Mouse (Mus musculus) lung, postnatal 0 days (tissue): Measurements from ENCODE around the gene Rpl21. TPM values are rescaled to one million over a fixed set of nuclear protein-coding genes. Genes with fewer than 3 reads are reported as not detected.

Source experiments
- ATAC-seq: fragments of 200-750 bp; cut with Nextera tagmentation; 2 replicates; pipeline ENCODE4 v1.8.0; 2017; ENCODE audit warnings: moderate library complexity
- DNase-seq: peaks from one replicate; pipeline ENCODE4 v3.0.0-alpha.2; 2016; ENCODE audit warnings: low spot score
- H3K27ac ChIP-seq: fragments of 300-500 bp; sonication (generic); 2 replicates; pipeline ENCODE4 v1.5.1; 2014; ENCODE audit warnings: antibody characterized with exemption, mild to moderate bottlenecking, low read length, mixed read lengths
- H3K27me3 ChIP-seq: fragments of 300-500 bp; sonication (generic); replicated peaks from 2 replicates; pipeline ENCODE4 v1.6.1; 2014; ENCODE audit warnings: low read length, mixed read lengths; ENCODE audit not compliant: insufficient read depth
- H3K36me3 ChIP-seq: fragments of 300-500 bp; sonication (generic); 2 replicates; pipeline ENCODE4 v1.6.1; 2014; ENCODE audit warnings: low read length, mixed read lengths; ENCODE audit not compliant: insufficient read depth
- H3K4me1 ChIP-seq: fragments of 300-500 bp; sonication (generic); 2 replicates; pipeline ENCODE4 v1.6.1; 2014; ENCODE audit warnings: antibody characterized with exemption, low read depth, low read length, mixed read lengths; ENCODE audit not compliant: insufficient read depth
- H3K4me2 ChIP-seq: fragments of 300-500 bp; sonication (generic); replicated peaks from 2 replicates; pipeline ENCODE4 v1.6.1; 2014; ENCODE audit warnings: low read depth, mild to moderate bottlenecking, low read length, moderate library complexity, mixed read lengths
- H3K4me3 ChIP-seq: fragments of 300-500 bp; sonication (generic); 2 replicates; pipeline ENCODE4 v1.5.1; 2014; ENCODE audit warnings: low read depth, low read length
- H3K9ac ChIP-seq: fragments of 300-500 bp; sonication (generic); replicated peaks from 2 replicates; pipeline ENCODE4 v1.6.1; 2014; ENCODE audit warnings: low read depth, mild to moderate bottlenecking
- H3K9me3 ChIP-seq: fragments of 300-500 bp; sonication (generic); 2 replicates; pipeline ENCODE4 v1.6.1; 2016; ENCODE audit warnings: low read length, mixed read lengths
- CTCF ChIP-seq: IDR thresholded peaks from 2 replicates; pipeline ENCODE4 v1.5.1; 2016; ENCODE audit warnings: antibody characterized with exemption, mild to moderate bottlenecking
- EP300 ChIP-seq: IDR thresholded peaks from 2 replicates; pipeline ENCODE4 v1.6.1; 2016; ENCODE audit warnings: antibody characterized with exemption, mild to moderate bottlenecking, control low read depth
- WGBS: fragments of 180-500 bp; shearing (Covaris S2); extraction: QIAGEN DNeasy Blood & Tissue Kit; methylation state at CpG from one replicate; pipeline ENCODE4 v1.1.7; 2014; 5-methylcytosine and 5-hydroxymethylcytosine counted together
- polyA plus RNA-seq: library from polyadenylated mRNA; unstranded; fragments of >200 nt; fragmentation: Nextera tagmentation; extraction: Ambion mirVana; gene quantifications from 2 replicates; pipeline ENCODE4 v1.2.1, GENCODE M21; 2015

Rpl21 gene
- 474 and 489 TPM in 2 replicates for polyA plus RNA-seq

DNA sequence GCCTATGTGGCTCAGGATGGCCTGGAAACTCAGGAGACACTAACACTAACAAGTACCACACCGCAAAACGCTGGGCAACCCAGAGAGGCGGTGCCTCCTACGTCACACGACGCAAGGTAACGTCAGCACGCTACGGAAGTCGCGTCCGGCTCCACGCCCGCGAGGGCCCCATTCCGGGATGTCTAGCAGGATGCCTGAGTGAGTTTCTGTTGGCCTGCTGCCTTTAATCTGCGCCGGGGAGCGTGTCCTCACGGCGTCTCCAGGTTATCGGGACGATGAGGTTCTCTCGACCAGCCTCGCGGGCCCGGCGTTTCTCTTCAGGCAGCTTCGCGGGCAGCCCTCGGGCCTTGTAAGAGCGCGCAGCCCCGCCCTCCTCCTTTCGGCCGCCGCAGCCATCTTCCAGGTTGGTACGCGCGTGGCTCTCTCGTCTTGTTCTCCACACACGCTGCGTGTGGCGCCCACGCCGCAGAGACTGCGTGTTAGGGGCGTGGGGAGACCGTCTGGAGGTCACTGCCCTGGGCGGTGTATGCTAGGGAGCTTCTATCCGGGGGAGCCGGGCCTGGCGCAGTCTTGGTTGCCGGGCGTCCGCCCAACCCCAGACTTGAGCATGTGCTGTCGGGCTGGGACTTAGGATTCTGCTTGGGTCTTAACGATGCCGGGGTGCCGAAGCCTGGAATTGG lies at the start of gene Rpl21:
Gene Rpl21 (plus strand): TSS at position 122 of the 680 bp plus-strand sequence.
- Histone ChIP-seq H3K9me3 (no peaks in the 10 kb centered on the region), H3K36me3 (peaks cover 27% of the 10 kb centered on the region; the same call in 1 of the 2 replicates), H3K4me1 (peaks cover 4% of the 10 kb centered on the region; the same call in 1 of the 2 replicates), H3K9ac (peak within 1 kb of the TSS; percentile 84), H3K4me3 (peak within 1 kb of the TSS; percentile 73), H3K27ac (peak within 1 kb of the TSS; percentile 77), H3K4me2 (peak within 1 kb of the TSS; percentile 79), H3K27me3 (no peaks in the 10 kb centered on the region)
- ATAC-seq = peak; percentile 98
- TF ChIP-seq EP300 (peak; percentile 93), CTCF (no peak)
- peak; percentile 96 for DNase-seq
- WGBS = under 1% methylated on average over 60 of the region's 60 CpGs

DNA sequence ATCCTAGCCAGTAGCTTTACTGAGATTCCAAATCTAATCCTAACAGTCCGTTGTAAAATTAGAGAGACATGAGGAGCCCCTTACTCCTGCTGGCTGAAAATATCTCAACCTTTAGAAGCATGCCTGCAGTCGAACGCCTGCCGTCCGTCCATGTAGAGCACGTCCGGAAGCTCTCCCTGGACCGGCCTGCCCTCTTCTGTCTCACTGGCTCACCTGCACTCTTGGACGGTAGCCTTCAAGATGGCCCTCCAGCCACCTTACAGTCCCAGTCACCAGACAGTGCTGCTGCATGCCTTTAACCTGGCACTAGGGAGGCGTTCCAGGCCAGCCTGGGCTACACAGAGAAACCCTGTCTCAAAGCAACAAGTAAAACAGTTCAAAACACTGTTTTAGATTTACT lies 49.4 kb upstream of the Rpl21 start:
- Histone ChIP-seq H3K27me3 (no peaks in the 10 kb centered on the region), H3K4me3 (no peak overlapping the region), H3K36me3 (no peaks in the 10 kb centered on the region), H3K4me2 (no peak overlapping the region), H3K9ac (no peak overlapping the region), H3K27ac (no peak overlapping the region), H3K9me3 (no peaks in the 10 kb centered on the region), H3K4me1 (peaks cover 7% of the 10 kb centered on the region)
- 78% methylated on average over 10 of the region's 10 CpGs for WGBS
- ATAC-seq = no peak
- TF ChIP-seq EP300 = no peak
- peak; percentile 50 for TF ChIP-seq CTCF
- peak; percentile 33 for DNase-seq

- WGBS = 84% methylated on average over 10 of the region's 10 CpGs
- no peak overlapping the region for H3K4me3 ChIP-seq
Observed at GRCm38 (mm10) chr5:146783891-146784290, 48.8 kb upstream of the Rpl21 start.

DNA sequence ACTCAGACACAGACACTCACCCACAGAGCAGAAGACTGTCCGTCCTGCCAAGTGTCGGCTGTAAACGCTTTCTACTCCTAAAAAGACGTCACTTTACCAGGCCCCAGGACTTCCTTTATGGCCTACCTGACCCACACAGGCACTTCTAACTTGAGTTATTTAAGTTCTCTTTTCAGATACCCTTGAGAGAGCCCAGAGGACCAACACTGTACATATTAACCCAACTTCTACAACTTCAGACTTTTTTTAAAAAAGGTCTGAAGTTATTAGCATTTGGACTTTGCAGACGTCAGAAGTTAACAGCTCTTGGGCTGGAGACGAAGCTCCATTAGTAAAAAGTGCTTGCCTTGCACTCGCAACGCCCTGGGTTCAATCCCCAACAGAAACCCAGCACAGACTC lies 46.6 kb upstream of the Rpl21 start:
- ATAC-seq = peak; percentile 75
- TF ChIP-seq CTCF (no peak), EP300 (no peak)
- Histone ChIP-seq H3K4me2 (no peak overlapping the region), H3K27ac (no peak overlapping the region), H3K9me3 (no peaks in the 10 kb centered on the region), H3K9ac (no peak overlapping the region), H3K27me3 (no peaks in the 10 kb centered on the region), H3K4me3 (no peak overlapping the region), H3K4me1 (peaks cover 16% of the 10 kb centered on the region; the same call in 1 of the 2 replicates), H3K36me3 (no peaks in the 10 kb centered on the region)
- WGBS = 46% methylated on average over 8 of the region's 8 CpGs
- peak; percentile 76 for DNase-seq

More at GRCm38 (mm10) chr5:146783891-146784290, 48.8 kb upstream of the Rpl21 start:
- DNase-seq (no peak), ATAC-seq (no peak)
- no peak overlapping the region for H3K4me2 ChIP-seq
- peaks cover 11% of the 10 kb centered on the region for H3K4me1 ChIP-seq
- H3K27ac ChIP-seq = no peak overlapping the region
- H3K9me3 ChIP-seq = no peaks in the 10 kb centered on the region
- TF ChIP-seq CTCF (no peak), EP300 (no peak)
- no peak overlapping the region for H3K9ac ChIP-seq
- H3K27me3 ChIP-seq = no peaks in the 10 kb centered on the region
- no peaks in the 10 kb centered on the region for H3K36me3 ChIP-seq

- Histone ChIP-seq H3K36me3 (no peaks in the 10 kb centered on the region), H3K4me3 (no peak overlapping the region), H3K27ac (no peak overlapping the region), H3K27me3 (no peaks in the 10 kb centered on the region), H3K9me3 (no peaks in the 10 kb centered on the region), H3K4me1 (peaks cover 30% of the 10 kb centered on the region), H3K4me2 (no peak overlapping the region), H3K9ac (no peak overlapping the region)
- 60% methylated on average over 9 of the region's 9 CpGs for WGBS
- TF ChIP-seq EP300 (no peak), CTCF (no peak)
- ATAC-seq (no peak), DNase-seq (no peak)
Observed at GRCm38 (mm10) chr5:146789413-146789812, 43.3 kb upstream of the Rpl21 start.

GRCm38 (mm10) chr5:146790944-146791343 lies 41.7 kb upstream of the Rpl21 start:
- Histone ChIP-seq H3K4me3 (no peak overlapping the region), H3K9me3 (no peaks in the 10 kb centered on the region), H3K9ac (no peak overlapping the region), H3K27me3 (no peaks in the 10 kb centered on the region), H3K36me3 (no peaks in the 10 kb centered on the region), H3K4me1 (peaks cover 30% of the 10 kb centered on the region), H3K27ac (no peak overlapping the region), H3K4me2 (no peak overlapping the region)
- ATAC-seq (no peak), DNase-seq (peak; percentile 36)
- 61% methylated on average over 8 of the region's 8 CpGs for WGBS
- TF ChIP-seq CTCF = no peak
- no peak for TF ChIP-seq EP300
